Mouse (Mus musculus): ENCODE results near the gene Slc30a7. TPM values are rescaled to one million over a fixed set of nuclear protein-coding genes. Genes with fewer than 3 reads are reported as not detected.

The Slc30a7 gene
- total and polyA plus RNA-seq, 3 experiments = 5.4 to 13.6 (median 10.0) TPM

- Histone ChIP-seq H3K9ac (ENCODE audit: low read depth, low read length) (no peak overlapping the region), H3K4me1 (ENCODE audit: control insufficient read depth, insufficient read depth, low read length) (no peaks in the 10 kb centered on the region), H3K79me2 (replicated peaks; ENCODE audit: control insufficient read depth, insufficient read depth, low read length) (no peaks in the 10 kb centered on the region), H3K36me3 (ENCODE audit: control insufficient read depth, insufficient read depth, low read length) (no peaks in the 10 kb centered on the region), H3K4me3 (no peak overlapping the region), H3K27ac (no peak overlapping the region), H3K27me3 (ENCODE audit: control insufficient read depth, insufficient read depth, low read length) (no peaks in the 10 kb centered on the region)
- no peak for TF ChIP-seq EP300 (IDR thresholded peaks at IDR 0.05; ENCODE audit: insufficient read depth, low read depth, low read length)
- TF ChIP-seq POLR2A (IDR thresholded peaks at IDR 0.05; ENCODE audit: insufficient read depth, low read depth, low read length) = no peak
- TF ChIP-seq CTCF (IDR thresholded peaks at IDR 0.05) = no peak
- WGBS = 91% methylated on average over 14 of the region's 14 CpGs
- DNase-seq = no peak
- intact Hi-C loops (cut with DNase I) = no loop called here
Observed at GRCm38 (mm10) chr3:115971891-115972646, 35.1 kb downstream of the Slc30a7 start.

- no peaks in the 10 kb centered on the region for H3K79me2 ChIP-seq (replicated peaks; ENCODE audit: control insufficient read depth, insufficient read depth, low read length)
- no peaks in the 10 kb centered on the region for H3K4me1 ChIP-seq (ENCODE audit: control insufficient read depth, insufficient read depth, low read length)
- no peak for TF ChIP-seq CTCF (IDR thresholded peaks at IDR 0.05)
- TF ChIP-seq POLR2A (IDR thresholded peaks at IDR 0.05; ENCODE audit: insufficient read depth, low read depth, low read length) = no peak
- no peak for TF ChIP-seq EP300 (IDR thresholded peaks at IDR 0.05; ENCODE audit: insufficient read depth, low read depth, low read length)
- H3K4me3 ChIP-seq = no peak overlapping the region
- no peaks in the 10 kb centered on the region for H3K27me3 ChIP-seq (ENCODE audit: control insufficient read depth, insufficient read depth, low read length)
- H3K9ac ChIP-seq (ENCODE audit: low read depth, low read length) = no peak overlapping the region
- DNase-seq = no peak
- WGBS = 94% methylated on average over 20 of the region's 20 CpGs
- intact Hi-C loops (cut with DNase I) = no loop called here
- no peak overlapping the region for H3K27ac ChIP-seq
- no peaks in the 10 kb centered on the region for H3K36me3 ChIP-seq (ENCODE audit: control insufficient read depth, insufficient read depth, low read length)
Observed at GRCm38 (mm10) chr3:115971045-115971785, 36.0 kb downstream of the Slc30a7 start.

- Histone ChIP-seq H3K27ac (no peak overlapping the region), H3K4me1 (ENCODE audit: control insufficient read depth, insufficient read depth, low read length) (no peaks in the 10 kb centered on the region), H3K9ac (ENCODE audit: low read depth, low read length) (no peak overlapping the region), H3K4me3 (no peak overlapping the region), H3K27me3 (ENCODE audit: control insufficient read depth, insufficient read depth, low read length) (no peaks in the 10 kb centered on the region), H3K79me2 (replicated peaks; ENCODE audit: control insufficient read depth, insufficient read depth, low read length) (no peaks in the 10 kb centered on the region), H3K36me3 (ENCODE audit: control insufficient read depth, insufficient read depth, low read length) (no peaks in the 10 kb centered on the region)
- TF ChIP-seq EP300 (IDR thresholded peaks at IDR 0.05; ENCODE audit: insufficient read depth, low read depth, low read length) = no peak
- TF ChIP-seq CTCF (IDR thresholded peaks at IDR 0.05) = no peak
- no peak for TF ChIP-seq POLR2A (IDR thresholded peaks at IDR 0.05; ENCODE audit: insufficient read depth, low read depth, low read length)
- WGBS = 77% methylated on average over 10 of the region's 10 CpGs
- intact Hi-C loops (cut with DNase I) = no loop called here
- DNase-seq = no peak
Observed at GRCm38 (mm10) chr3:115968745-115969530, 38.3 kb downstream of the Slc30a7 start.

- H3K4me1 ChIP-seq (ENCODE audit: control insufficient read depth, insufficient read depth, low read length) = no peaks in the 10 kb centered on the region
- no peaks in the 10 kb centered on the region for H3K79me2 ChIP-seq (replicated peaks; ENCODE audit: control insufficient read depth, insufficient read depth, low read length)
- H3K27me3 ChIP-seq (ENCODE audit: control insufficient read depth, insufficient read depth, low read length) = no peaks in the 10 kb centered on the region
- H3K9ac ChIP-seq (ENCODE audit: low read depth, low read length) = no peak overlapping the region
- no peak overlapping the region for H3K27ac ChIP-seq
- no peak overlapping the region for H3K4me3 ChIP-seq
- no peaks in the 10 kb centered on the region; the same call in 1 of the 2 replicates for H3K36me3 ChIP-seq (ENCODE audit: control insufficient read depth, insufficient read depth, low read length)
- WGBS = 91% methylated on average over 5 of the region's 5 CpGs
- DNase-seq = no peak
- intact Hi-C loops (cut with DNase I) = no loop called here
- TF ChIP-seq POLR2A (IDR thresholded peaks at IDR 0.05; ENCODE audit: insufficient read depth, low read depth, low read length) (no peak), EP300 (IDR thresholded peaks at IDR 0.05; ENCODE audit: insufficient read depth, low read depth, low read length) (no peak), CTCF (IDR thresholded peaks at IDR 0.05) (no peak)
Observed at GRCm38 (mm10) chr3:115964071-115964470, 43.1 kb downstream of the Slc30a7 start.

DNA sequence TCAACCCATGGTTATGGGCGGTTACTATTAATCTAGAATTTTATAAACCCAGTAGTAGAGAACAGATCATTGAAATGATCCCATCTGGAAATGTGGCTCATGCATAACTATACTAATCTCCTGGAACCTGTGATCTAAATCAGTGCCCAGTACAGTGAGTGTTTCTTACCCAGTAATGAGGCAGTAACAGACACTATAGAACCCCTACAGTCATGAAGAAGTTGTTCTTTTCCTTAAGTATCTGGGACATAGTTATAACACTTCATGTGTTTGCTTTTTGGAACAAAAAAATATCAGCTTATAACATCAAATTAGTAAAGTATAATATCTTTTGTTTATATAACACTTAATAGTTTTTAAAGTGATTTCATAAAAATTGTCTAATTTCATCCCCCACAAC, 43.6 kb downstream of the Slc30a7 start:
- Histone ChIP-seq H3K4me1 (ENCODE audit: control insufficient read depth, insufficient read depth, low read length) (no peaks in the 10 kb centered on the region), H3K79me2 (replicated peaks; ENCODE audit: control insufficient read depth, insufficient read depth, low read length) (no peaks in the 10 kb centered on the region), H3K36me3 (ENCODE audit: control insufficient read depth, insufficient read depth, low read length) (no peaks in the 10 kb centered on the region; the same call in 1 of the 2 replicates), H3K9ac (ENCODE audit: low read depth, low read length) (no peak overlapping the region), H3K27me3 (ENCODE audit: control insufficient read depth, insufficient read depth, low read length) (no peaks in the 10 kb centered on the region), H3K4me3 (no peak overlapping the region), H3K27ac (no peak overlapping the region)
- intact Hi-C loops (cut with DNase I) = no loop called here
- no peak for DNase-seq
- WGBS = 98% methylated on average over 1 of the region's 1 CpGs
- TF ChIP-seq EP300 (IDR thresholded peaks at IDR 0.05; ENCODE audit: insufficient read depth, low read depth, low read length) (no peak), CTCF (IDR thresholded peaks at IDR 0.05) (no peak), POLR2A (IDR thresholded peaks at IDR 0.05; ENCODE audit: insufficient read depth, low read depth, low read length) (no peak)
